Mouse (Mus musculus) hindbrain, embryonic 14.5 days (tissue): ENCODE measurements at regions not wholly inside any gene's neighbourhood (a gene's known extent, or its start where the extent isn't known, plus 50 kb on each side); places are given as distances from the start of the nearest gene placed in this dataset.
A peak's percentile ranks its signal among the peaks of the same experiment; 100 is the strongest.

Source experiments
- ATAC-seq: fragments of 200-750 bp; cut with Nextera tagmentation; 2 replicates; pipeline ENCODE4 v1.8.0; 2017; ENCODE audit warnings: moderate number of reproducible peaks, mild to moderate bottlenecking, moderate TSS enrichment, moderate library complexity; ENCODE audit not compliant: low FRiP score
- DNase-seq: peaks from one replicate; pipeline ENCODE4 v3.0.0-alpha.2; 2015; ENCODE audit warnings: low spot score
- H3K27ac ChIP-seq: fragments of 300-500 bp; sonication (generic); 2 replicates; pipeline ENCODE4 v1.5.1; 2014; ENCODE audit warnings: mild to moderate bottlenecking, moderate library complexity
- H3K27me3 ChIP-seq: fragments of 300-500 bp; sonication (generic); 2 replicates; pipeline ENCODE4 v1.6.1; 2014; ENCODE audit warnings: mild to moderate bottlenecking, low read length, mixed read lengths; ENCODE audit not compliant: control insufficient read depth, insufficient read depth
- H3K36me3 ChIP-seq: fragments of 300-500 bp; sonication (generic); replicated peaks from 2 replicates; pipeline ENCODE4 v1.6.1; 2014; ENCODE audit not compliant: control insufficient read depth, insufficient read depth
- H3K4me1 ChIP-seq: fragments of 300-500 bp; sonication (generic); replicated peaks from 2 replicates; pipeline ENCODE4 v1.6.1; 2014; ENCODE audit warnings: antibody characterized with exemption, low read length, mixed read lengths; ENCODE audit not compliant: control insufficient read depth, insufficient read depth
- H3K4me2 ChIP-seq: fragments of 300-500 bp; sonication (generic); replicated peaks from 2 replicates; pipeline ENCODE4 v1.6.1; 2014; ENCODE audit warnings: mild to moderate bottlenecking, moderate library complexity
- H3K4me3 ChIP-seq: fragments of 300-500 bp; sonication (generic); replicated peaks from 2 replicates; pipeline ENCODE4 v1.5.1; 2014; ENCODE audit warnings: mild to moderate bottlenecking, low read length
- H3K9ac ChIP-seq: fragments of 300-500 bp; sonication (generic); 2 replicates; pipeline ENCODE4 v1.6.1; 2014
- H3K9me3 ChIP-seq: fragments of 300-500 bp; sonication (generic); 2 replicates; pipeline ENCODE4 v1.6.1; 2016; ENCODE audit warnings: low read length; ENCODE audit not compliant: control insufficient read depth
- WGBS: fragments of 180-500 bp; shearing (Covaris S2); extraction: QIAGEN DNeasy Blood & Tissue Kit; methylation state at CpG from one replicate; pipeline ENCODE4 v1.1.7; 2014; 5-methylcytosine and 5-hydroxymethylcytosine counted together

DNA sequence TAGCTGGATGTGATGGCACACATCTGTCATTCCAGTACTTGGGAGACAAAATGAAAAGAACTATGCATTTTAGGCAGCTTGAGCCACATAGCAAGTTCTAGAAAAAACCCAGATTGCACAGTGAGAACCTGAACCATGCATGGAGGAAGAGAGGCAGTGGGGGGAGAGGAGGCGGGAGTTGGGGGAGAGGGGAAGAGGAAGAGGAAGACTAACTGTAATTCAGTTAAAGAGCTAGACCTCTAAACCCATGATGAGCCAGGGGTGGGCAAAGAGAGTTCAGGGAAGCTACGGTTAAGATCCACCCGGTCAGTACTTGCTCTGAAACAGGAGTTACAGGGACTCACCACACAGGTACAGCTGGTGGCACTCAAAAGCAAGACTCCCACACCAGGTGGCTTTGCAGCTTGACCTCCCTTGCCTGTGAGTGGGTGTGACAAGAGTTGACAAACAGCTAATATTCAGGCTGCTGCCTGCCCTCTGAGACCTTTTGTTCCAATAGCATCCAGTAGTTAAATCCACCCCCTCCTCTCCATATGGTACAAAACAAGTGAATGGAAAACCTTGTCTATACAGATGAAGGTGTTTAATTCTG is 123.7 kb downstream of the Tent5c start:
- no peak for ATAC-seq
- WGBS = 85% methylated on average over 3 of the region's 3 CpGs
- Histone ChIP-seq H3K9me3 (no peaks in the 10 kb centered on the region), H3K4me1 (no peaks in the 10 kb centered on the region), H3K27me3 (no peaks in the 10 kb centered on the region), H3K4me3 (no peak overlapping the region), H3K36me3 (no peaks in the 10 kb centered on the region), H3K9ac (no peak overlapping the region), H3K27ac (no peak overlapping the region), H3K4me2 (no peak overlapping the region)
- no peak for DNase-seq

DNA sequence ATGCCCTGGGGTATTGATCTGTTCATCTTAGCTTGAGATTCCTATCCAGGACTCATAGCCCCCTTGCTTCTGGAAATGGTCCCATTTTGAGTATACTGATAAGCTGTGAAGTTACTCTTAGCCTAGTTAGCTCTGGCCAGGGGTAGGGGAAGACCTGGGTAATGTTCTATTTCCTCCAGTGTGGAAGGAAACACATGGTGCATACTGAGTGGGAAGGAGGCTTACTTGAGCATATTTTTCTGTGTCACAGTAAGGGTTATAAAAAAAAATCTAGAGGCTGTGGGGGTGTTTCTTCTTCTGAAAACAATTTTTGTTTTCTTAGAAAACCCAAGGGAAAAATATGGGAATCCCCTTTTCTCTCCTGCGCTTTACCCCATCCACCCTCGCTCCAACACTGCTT is 124.4 kb downstream of the Tent5c start:
- Histone ChIP-seq H3K27ac (no peak overlapping the region), H3K4me3 (no peak overlapping the region), H3K27me3 (no peaks in the 10 kb centered on the region), H3K9me3 (no peaks in the 10 kb centered on the region), H3K9ac (no peak overlapping the region), H3K4me1 (no peaks in the 10 kb centered on the region), H3K4me2 (no peak overlapping the region), H3K36me3 (no peaks in the 10 kb centered on the region)
- 80% methylated on average over 2 of the region's 2 CpGs for WGBS
- DNase-seq (no peak), ATAC-seq (no peak)

DNA sequence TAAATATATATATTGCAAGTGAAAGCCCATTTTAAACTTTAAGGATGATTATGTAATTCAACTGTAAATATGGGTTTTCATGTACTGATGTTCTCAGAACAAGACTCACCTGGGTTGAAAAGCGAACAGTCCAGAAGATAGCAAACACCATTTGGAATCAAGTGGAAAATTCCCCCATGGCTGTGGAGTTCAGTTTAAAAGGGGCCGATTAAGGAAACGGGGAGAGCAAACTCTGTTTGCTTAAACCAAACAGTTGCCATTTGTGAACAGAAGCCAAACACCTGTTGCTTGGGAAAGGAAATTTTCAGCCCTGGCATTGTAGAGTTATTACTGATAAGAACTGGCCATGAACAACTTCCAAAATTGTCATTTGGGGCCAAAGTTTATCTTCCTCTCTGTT is 126.1 kb downstream of the Tent5c start:
- ATAC-seq = no peak
- H3K9ac ChIP-seq = no peak overlapping the region
- 90% methylated on average over 3 of the region's 3 CpGs for WGBS

DNA sequence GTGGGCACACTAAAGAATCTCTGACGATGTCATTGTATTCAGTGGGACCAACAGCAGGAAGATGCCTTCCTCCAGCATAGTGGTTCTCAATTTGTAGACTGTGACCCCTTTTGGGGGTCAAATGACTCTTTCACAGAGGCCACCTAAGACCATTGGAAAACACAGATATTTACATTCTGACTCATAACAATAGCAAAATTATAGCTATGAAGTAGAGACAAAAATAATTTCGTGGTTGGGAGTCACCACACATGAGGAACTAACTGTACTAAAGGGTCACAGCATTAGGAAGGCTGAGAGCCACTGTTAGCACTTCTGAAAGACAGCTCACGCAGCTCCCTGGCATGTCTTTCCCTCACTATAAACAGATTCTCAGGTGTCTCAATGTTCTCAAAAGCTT is 129.1 kb downstream of the Tent5c start:
- no peaks in the 10 kb centered on the region for H3K9me3 ChIP-seq
- H3K36me3 ChIP-seq = no peaks in the 10 kb centered on the region
- H3K27ac ChIP-seq = no peak overlapping the region
- H3K4me1 ChIP-seq = no peaks in the 10 kb centered on the region; the same call in 1 of the 2 replicates
- no peaks in the 10 kb centered on the region for H3K27me3 ChIP-seq
- 84% methylated on average over 3 of the region's 3 CpGs for WGBS
- no peak overlapping the region for H3K9ac ChIP-seq
- ATAC-seq = no peak
- no peak overlapping the region for H3K4me2 ChIP-seq
- H3K4me3 ChIP-seq = no peak overlapping the region
- no peak for DNase-seq

More for the DNA sequence above, 126.1 kb downstream of the Tent5c start:
- no peaks in the 10 kb centered on the region for H3K9me3 ChIP-seq
- H3K4me2 ChIP-seq = no peak overlapping the region
- DNase-seq = no peak
- H3K27ac ChIP-seq = no peak overlapping the region
- H3K4me3 ChIP-seq = no peak overlapping the region
- no peaks in the 10 kb centered on the region for H3K36me3 ChIP-seq
- no peaks in the 10 kb centered on the region for H3K27me3 ChIP-seq
- no peaks in the 10 kb centered on the region; the same call in 1 of the 2 replicates for H3K4me1 ChIP-seq

DNA sequence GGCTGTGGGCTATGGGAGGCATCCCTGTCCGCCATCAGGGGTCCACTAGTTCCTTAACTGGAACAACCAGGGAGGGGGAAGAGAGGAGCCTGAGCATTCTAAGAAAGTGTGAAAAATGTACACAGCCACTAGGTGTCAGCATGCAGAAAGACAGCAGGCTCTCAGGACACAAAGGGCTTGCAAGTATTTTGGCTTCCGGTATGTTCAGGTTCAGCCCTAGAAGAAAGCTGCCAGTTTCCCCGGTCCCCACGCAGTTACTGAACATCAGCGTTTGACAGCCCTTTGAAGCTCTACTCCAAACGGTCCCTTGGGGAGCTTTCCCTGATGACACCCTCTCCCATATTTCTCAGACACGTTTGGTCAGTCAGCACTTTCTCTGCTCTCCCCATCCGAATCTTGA is 130.1 kb downstream of the Tent5c start:
- Histone ChIP-seq H3K4me2 (peak overlapping the region; percentile 51), H3K4me1 (no peaks in the 10 kb centered on the region; the same call in 1 of the 2 replicates), H3K9me3 (no peaks in the 10 kb centered on the region), H3K4me3 (no peak overlapping the region), H3K9ac (peak overlapping the region; percentile 57), H3K27ac (no peak overlapping the region), H3K27me3 (no peaks in the 10 kb centered on the region), H3K36me3 (no peaks in the 10 kb centered on the region)
- peak; percentile 74 for DNase-seq
- peak; percentile 91 for ATAC-seq
- WGBS = 33% methylated on average over 8 of the region's 8 CpGs

DNA sequence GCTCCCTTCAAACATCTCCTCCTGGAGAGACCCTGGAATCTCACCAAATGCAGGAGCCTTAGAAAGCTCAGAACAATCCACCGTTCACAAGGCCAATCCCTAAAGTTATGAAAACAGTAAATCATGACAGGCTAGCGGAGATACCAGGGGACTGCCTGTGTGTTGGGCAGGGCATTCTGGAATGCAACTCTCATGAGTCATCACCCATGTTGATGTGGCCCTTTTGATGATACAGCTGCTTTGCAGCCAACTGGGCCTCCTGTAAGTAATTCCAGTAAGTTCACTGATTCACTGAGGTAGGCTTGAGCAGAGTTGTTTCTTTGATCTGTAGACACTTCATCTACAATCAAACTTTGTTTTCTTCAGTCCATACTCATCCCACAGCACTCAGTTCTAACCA is 155.6 kb downstream of the Tent5c start:
- H3K9ac ChIP-seq = no peak overlapping the region
- no peaks in the 10 kb centered on the region for H3K9me3 ChIP-seq
- no peaks in the 10 kb centered on the region for H3K27me3 ChIP-seq
- H3K4me1 ChIP-seq = no peaks in the 10 kb centered on the region
- 96% methylated on average over 2 of the region's 2 CpGs for WGBS
- DNase-seq (no peak), ATAC-seq (no peak)
- no peak overlapping the region for H3K4me3 ChIP-seq
- no peak overlapping the region for H3K4me2 ChIP-seq
- no peak overlapping the region for H3K27ac ChIP-seq
- no peaks in the 10 kb centered on the region for H3K36me3 ChIP-seq

DNA sequence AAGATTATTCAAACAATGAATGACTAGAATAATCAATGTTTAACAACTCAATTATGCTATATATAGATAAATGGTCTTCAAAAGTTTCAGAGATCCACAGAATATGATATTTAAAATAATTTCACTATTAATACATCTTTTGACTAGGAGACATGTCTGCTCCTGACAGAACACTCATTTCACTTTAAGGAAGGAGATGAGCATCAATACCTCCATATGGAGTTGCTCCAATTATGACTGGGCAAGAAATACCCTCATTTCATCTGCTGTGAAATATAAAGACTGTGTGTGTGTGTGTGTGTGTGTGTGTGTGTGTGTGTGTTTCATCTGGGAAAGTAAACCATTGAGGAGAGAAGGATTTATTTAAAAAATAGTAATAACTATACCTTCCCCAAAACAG is 156.2 kb upstream of the Wdr3 start:
- no peak overlapping the region for H3K4me3 ChIP-seq
- ATAC-seq = no peak
- no peaks in the 10 kb centered on the region for H3K27me3 ChIP-seq
- no peak overlapping the region for H3K9ac ChIP-seq
- H3K4me1 ChIP-seq = no peaks in the 10 kb centered on the region
- DNase-seq = no peak
- H3K9me3 ChIP-seq = 0 out of 2 replicates have a peak, but pooled peaks cover 5% of the 10 kb centered on the region
- no peak overlapping the region for H3K27ac ChIP-seq
- no peak overlapping the region for H3K4me2 ChIP-seq
- H3K36me3 ChIP-seq = no peaks in the 10 kb centered on the region

DNA sequence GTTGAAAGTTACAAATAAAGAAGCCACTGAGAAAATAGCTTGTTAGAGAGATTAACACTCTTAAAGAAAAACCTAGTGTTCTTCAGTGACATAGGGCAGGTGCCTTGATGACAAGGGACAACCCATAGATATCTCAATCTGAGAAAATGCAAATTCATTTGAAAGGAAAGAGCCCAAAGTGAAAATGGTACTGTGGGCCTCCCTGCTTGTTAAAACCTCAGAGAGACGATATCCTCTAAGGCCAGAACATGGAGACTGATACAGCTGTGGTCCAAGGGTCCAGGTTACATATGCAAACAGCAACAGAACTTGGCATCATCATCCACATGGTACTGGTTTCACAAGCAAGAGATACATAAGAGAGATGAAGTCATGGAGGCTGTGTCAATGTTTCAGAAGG is 125.6 kb upstream of the Wdr3 start:
- no peaks in the 10 kb centered on the region for H3K9me3 ChIP-seq
- no peaks in the 10 kb centered on the region for H3K4me1 ChIP-seq
- ATAC-seq = no peak

DNA sequence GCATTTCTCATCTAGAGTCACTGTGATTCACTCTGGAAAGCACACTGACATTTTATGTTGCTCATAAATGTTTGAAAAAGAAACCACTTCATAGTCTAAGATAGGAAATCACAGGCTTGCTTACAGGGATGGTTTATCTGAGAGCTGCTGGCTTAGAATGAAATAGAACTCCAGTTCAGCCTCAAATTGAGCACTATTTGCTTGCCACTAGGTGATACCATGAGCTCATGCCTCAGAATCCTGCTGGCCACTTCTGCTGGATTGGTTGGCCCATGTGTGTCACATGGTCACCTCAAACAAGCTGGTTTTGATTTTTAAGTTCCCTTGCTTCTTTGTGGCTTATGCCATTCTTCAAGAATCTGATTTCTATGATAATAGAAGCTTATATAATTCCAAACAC is 104.8 kb upstream of the Wdr3 start:
- Histone ChIP-seq H3K27me3 (no peaks in the 10 kb centered on the region), H3K27ac (no peak overlapping the region), H3K4me1 (no peaks in the 10 kb centered on the region), H3K9me3 (no peaks in the 10 kb centered on the region), H3K9ac (no peak overlapping the region), H3K36me3 (no peaks in the 10 kb centered on the region), H3K4me2 (no peak overlapping the region), H3K4me3 (no peak overlapping the region)
- ATAC-seq (no peak), DNase-seq (no peak)

More for the DNA sequence above, 125.6 kb upstream of the Wdr3 start:
- Histone ChIP-seq H3K27ac (no peak overlapping the region), H3K4me2 (no peak overlapping the region), H3K4me3 (no peak overlapping the region), H3K9ac (no peak overlapping the region), H3K36me3 (no peaks in the 10 kb centered on the region), H3K27me3 (no peaks in the 10 kb centered on the region)
- WGBS = 40% methylated on average over 1 of the region's 1 CpGs
- DNase-seq = no peak

DNA sequence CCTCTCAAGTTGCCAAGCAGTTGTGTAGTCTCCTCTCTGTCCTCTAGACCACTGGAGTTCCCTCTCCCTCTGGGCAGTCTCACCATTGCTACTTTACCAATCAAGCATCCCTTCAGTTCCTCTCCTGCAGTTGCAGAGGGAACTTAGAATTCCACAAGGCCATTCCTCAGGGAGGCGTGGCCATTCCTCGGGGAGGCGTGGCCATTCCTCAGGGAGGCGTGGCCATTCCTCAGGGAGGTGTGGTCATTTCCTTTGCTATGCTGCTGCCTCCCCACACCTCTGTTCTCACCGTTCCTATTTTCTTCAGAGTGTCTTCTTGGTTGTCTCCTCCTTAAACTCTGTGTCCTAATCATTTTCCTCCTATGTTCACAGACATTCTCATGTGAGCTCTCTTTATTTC is 102.8 kb upstream of the Wdr3 start:
- Histone ChIP-seq H3K27me3 (no peaks in the 10 kb centered on the region), H3K4me3 (no peak overlapping the region), H3K36me3 (no peaks in the 10 kb centered on the region), H3K9me3 (no peaks in the 10 kb centered on the region), H3K4me1 (no peaks in the 10 kb centered on the region), H3K27ac (no peak overlapping the region), H3K9ac (no peak overlapping the region), H3K4me2 (no peak overlapping the region)
- ATAC-seq (no peak), DNase-seq (no peak)
- whole genome bisulfite sequencing = 57% methylated on average over 5 of the region's 5 CpGs
